Mouse (Mus musculus) liver, adult 2 months (tissue): ENCODE measurements around the gene Lmod1. TPM values are rescaled to one million over a fixed set of nuclear protein-coding genes. Genes with fewer than 3 reads are reported as not detected.

Experiments used
- DNase-seq: peaks from one replicate; pipeline ENCODE4 v3.0.0-alpha.2; 2011; ENCODE audit warnings: low read depth, low spot score; ENCODE audit errors: extremely low read depth
- H3K27ac ChIP-seq: fragments of 200-500 bp; replicated peaks from 2 replicates; pipeline ENCODE4 v1.5.1; 2012; ENCODE audit warnings: low read depth, mild to moderate bottlenecking, control low read depth, inconsistent platforms, low read length; ENCODE audit not compliant: insufficient read depth
- H3K27me3 ChIP-seq: fragments of 200-500 bp; 2 replicates; pipeline ENCODE4 v1.6.1; 2012; ENCODE audit warnings: mild to moderate bottlenecking, moderate library complexity, low read length, inconsistent platforms; ENCODE audit not compliant: control insufficient read depth, insufficient read depth
- H3K36me3 ChIP-seq: fragments of 200-500 bp; 2 replicates; pipeline ENCODE4 v1.6.1; 2012; ENCODE audit warnings: low read length, inconsistent platforms; ENCODE audit not compliant: control insufficient read depth, insufficient read depth
- H3K4me1 ChIP-seq: fragments of 200-500 bp; 2 replicates; pipeline ENCODE4 v1.6.1; 2011; ENCODE audit warnings: low read length; ENCODE audit not compliant: control insufficient read depth, insufficient read depth
- H3K4me3 ChIP-seq: fragments of 200-500 bp; 2 replicates; pipeline ENCODE4 v1.5.1; 2011; ENCODE audit warnings: low read depth, mild to moderate bottlenecking, control low read depth, low read length, moderate library complexity; ENCODE audit not compliant: insufficient read depth
- H3K79me2 ChIP-seq: fragments of 200-500 bp; 2 replicates; pipeline ENCODE4 v1.6.1; 2012; ENCODE audit warnings: inconsistent platforms, mild to moderate bottlenecking, low read length, moderate library complexity; ENCODE audit not compliant: control insufficient read depth, insufficient read depth
- H3K9ac ChIP-seq: fragments of 200-500 bp; 2 replicates; pipeline ENCODE4 v1.6.1; 2012; ENCODE audit warnings: low read depth, mild to moderate bottlenecking, control low read depth, inconsistent platforms, low read length
- CTCF ChIP-seq: fragments of 200-500 bp; IDR thresholded peaks from 2 replicates; pipeline ENCODE4 v1.5.1; 2011; ENCODE audit warnings: low read depth, low read length, control low read depth
- POLR2A ChIP-seq: fragments of 200-500 bp; IDR thresholded peaks from 2 replicates; pipeline ENCODE4 v1.6.1; 2011; ENCODE audit warnings: low read length, control low read depth; ENCODE audit not compliant: insufficient read depth; ENCODE audit errors: extremely low read depth
- WGBS: fragments of 180-500 bp; shearing (Covaris S2); methylation state at CpG from one replicate; pipeline ENCODE4 v1.1.7; 2018; 5-methylcytosine and 5-hydroxymethylcytosine counted together
- polyA plus RNA-seq: library from polyadenylated mRNA; depleted of rRNA; stranded (reverse); fragments of >200 nt; gene quantifications from 2 replicates; pipeline ENCODE4 v1.2.3, GENCODE M21; 2012
- total RNA-seq: library from RNA; depleted of rRNA; stranded (reverse); fragments of >200 nt; gene quantifications from 2 replicates; pipeline ENCODE4 v1.2.3, GENCODE M21; 2014

Lmod1 gene
- total and polyA plus RNA-seq, 2 experiments = 0.09 to 0.17 TPM

DNA sequence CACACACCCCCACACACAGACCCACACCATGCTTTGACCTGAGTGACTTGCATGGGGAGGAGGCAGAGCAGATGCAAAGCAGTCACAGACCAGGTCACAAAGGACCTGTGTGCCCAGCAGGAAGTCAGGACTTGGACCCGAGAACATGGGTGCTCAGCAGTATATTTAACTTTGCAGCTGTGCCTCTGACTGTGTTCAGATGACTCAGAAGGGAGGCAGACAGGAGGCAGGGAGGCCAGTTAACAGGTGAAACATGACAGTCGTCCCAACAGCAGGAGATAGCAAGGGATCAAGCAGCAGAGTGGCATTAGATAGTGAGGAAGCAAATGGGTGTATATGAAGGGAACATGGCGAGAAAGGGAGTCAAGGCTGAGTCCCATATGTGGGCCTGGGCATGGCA lies 22.3 kb downstream of the Lmod1 start:
- Histone ChIP-seq H3K4me3 (no peak overlapping the region), H3K79me2 (no peaks in the 10 kb centered on the region), H3K27ac (no peak overlapping the region), H3K9ac (no peak overlapping the region), H3K36me3 (no peaks in the 10 kb centered on the region), H3K27me3 (no peaks in the 10 kb centered on the region), H3K4me1 (no peaks in the 10 kb centered on the region)
- 87% methylated on average over 3 of the region's 3 CpGs for WGBS
- no peak for DNase-seq
- no peak for TF ChIP-seq POLR2A
- no peak for TF ChIP-seq CTCF

- WGBS = 83% methylated on average over 4 of the region's 4 CpGs
- Histone ChIP-seq H3K79me2 (no peaks in the 10 kb centered on the region), H3K4me1 (no peaks in the 10 kb centered on the region), H3K27ac (no peak overlapping the region), H3K9ac (no peak overlapping the region), H3K36me3 (no peaks in the 10 kb centered on the region), H3K27me3 (no peaks in the 10 kb centered on the region), H3K4me3 (no peak overlapping the region)
- TF ChIP-seq CTCF = no peak
- TF ChIP-seq POLR2A = no peak
- DNase-seq = no peak
Measured at GRCm38 (mm10) chr1:135347498-135348169, 23.0 kb downstream of the Lmod1 start.

DNA sequence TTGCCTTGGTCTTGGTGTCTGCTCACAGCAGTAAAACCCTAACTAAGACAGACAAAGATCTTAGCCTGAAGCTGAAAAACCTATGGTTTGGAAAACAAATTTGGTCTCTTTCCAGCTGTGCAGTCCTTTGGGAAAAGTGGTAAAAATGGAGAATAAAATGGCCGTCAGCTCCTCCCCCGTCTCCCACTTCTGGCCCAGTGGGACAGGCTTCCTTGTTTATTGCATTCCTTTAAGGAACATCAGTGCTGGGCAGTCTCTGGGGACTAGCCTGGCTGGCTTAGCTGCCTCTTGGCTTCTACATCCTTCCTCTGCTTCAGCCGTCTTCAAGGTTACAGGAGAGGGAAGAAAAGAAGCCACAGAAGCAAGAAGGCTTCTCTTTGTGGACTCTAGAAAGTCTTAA lies 27.3 kb downstream of the Lmod1 start:
- H3K9ac ChIP-seq = no peak overlapping the region
- no peak overlapping the region for H3K4me3 ChIP-seq
- H3K27ac ChIP-seq = no peak overlapping the region
- no peaks in the 10 kb centered on the region for H3K79me2 ChIP-seq
- WGBS = 88% methylated on average over 3 of the region's 3 CpGs
- H3K4me1 ChIP-seq = no peaks in the 10 kb centered on the region
- TF ChIP-seq CTCF (no peak), POLR2A (no peak)
- H3K36me3 ChIP-seq = no peaks in the 10 kb centered on the region
- no peaks in the 10 kb centered on the region for H3K27me3 ChIP-seq
- DNase-seq = no peak

- no peaks in the 10 kb centered on the region for H3K36me3 ChIP-seq
- no peak for DNase-seq
- TF ChIP-seq CTCF (no peak), POLR2A (no peak)
- no peak overlapping the region for H3K9ac ChIP-seq
- WGBS = 29% methylated on average over 2 of the region's 2 CpGs
- H3K27ac ChIP-seq = no peak overlapping the region
- no peaks in the 10 kb centered on the region for H3K79me2 ChIP-seq
- no peaks in the 10 kb centered on the region for H3K4me1 ChIP-seq
- no peak overlapping the region for H3K4me3 ChIP-seq
- H3K27me3 ChIP-seq = no peaks in the 10 kb centered on the region
Measured at GRCm38 (mm10) chr1:135359071-135359470, 34.5 kb downstream of the Lmod1 start.

GRCm38 (mm10) chr1:135361491-135361890 lies 36.9 kb downstream of the Lmod1 start:
- Histone ChIP-seq H3K9ac (no peak overlapping the region), H3K79me2 (no peaks in the 10 kb centered on the region), H3K27me3 (no peaks in the 10 kb centered on the region), H3K36me3 (no peaks in the 10 kb centered on the region), H3K27ac (no peak overlapping the region), H3K4me1 (no peaks in the 10 kb centered on the region), H3K4me3 (no peak overlapping the region)
- TF ChIP-seq POLR2A = no peak
- no peak for DNase-seq
- WGBS = 85% methylated on average over 4 of the region's 4 CpGs

GRCm38 (mm10) chr1:135362115-135362514 lies 37.5 kb downstream of the Lmod1 start:
- H3K27ac ChIP-seq = no peak overlapping the region
- H3K79me2 ChIP-seq = no peaks in the 10 kb centered on the region
- H3K4me1 ChIP-seq = no peaks in the 10 kb centered on the region
- no peak overlapping the region for H3K9ac ChIP-seq
- H3K4me3 ChIP-seq = no peak overlapping the region
- H3K27me3 ChIP-seq = no peaks in the 10 kb centered on the region
- DNase-seq = no peak
- TF ChIP-seq CTCF (no peak), POLR2A (no peak)
- H3K36me3 ChIP-seq = no peaks in the 10 kb centered on the region
